Mouse (Mus musculus): Measurements from ENCODE around the gene Papolg. TPM values are rescaled to one million over a fixed set of nuclear protein-coding genes. Genes with fewer than 3 reads are reported as not detected.
A peak's percentile ranks its signal among the peaks of the same experiment; 100 is the strongest.

Gene Papolg
- polyA plus RNA-seq, 1 experiment from 2014 or later = 7.0 TPM

- H3K4me3 ChIP-seq = no peak overlapping the region
- ATAC-seq = peak; percentile 46; the same call in 1 of the 2 replicates
- no peak overlapping the region for H3K27ac ChIP-seq
- 31% methylated on average over 22 of the region's 22 CpGs for WGBS (ENCODE audit: insufficient replicate concordance)
- no peaks in the 10 kb centered on the region for H3K4me1 ChIP-seq
- no peaks in the 10 kb centered on the region for H3K36me3 ChIP-seq
- no peak overlapping the region for H3K9ac ChIP-seq
- H3K4me2 ChIP-seq = peak overlapping the region; percentile 33
- no peaks in the 10 kb centered on the region for H3K27me3 ChIP-seq (replicated peaks)
- no peaks in the 10 kb centered on the region for H3K9me3 ChIP-seq (replicated peaks)
Measured at GRCm38 (mm10) chr11:23846016-23846815, 48.8 kb downstream of the Papolg start.

- Histone ChIP-seq H3K4me3 (no peak overlapping the region), H3K4me2 (no peak overlapping the region), H3K9ac (no peak overlapping the region), H3K36me3 (no peaks in the 10 kb centered on the region), H3K27ac (no peak overlapping the region), H3K9me3 (replicated peaks) (no peaks in the 10 kb centered on the region), H3K4me1 (no peaks in the 10 kb centered on the region), H3K27me3 (replicated peaks) (no peaks in the 10 kb centered on the region)
- WGBS (ENCODE audit: insufficient replicate concordance) = 47% methylated on average over 3 of the region's 3 CpGs
- ATAC-seq = no peak
Measured at GRCm38 (mm10) chr11:23823244-23823643, 71.8 kb downstream of the Papolg start.

GRCm38 (mm10) chr11:23821652-23822051, 73.4 kb downstream of the Papolg start:
- H3K4me1 ChIP-seq = no peaks in the 10 kb centered on the region
- no peaks in the 10 kb centered on the region for H3K9me3 ChIP-seq (replicated peaks)
- no peaks in the 10 kb centered on the region for H3K27me3 ChIP-seq (replicated peaks)
- H3K36me3 ChIP-seq = no peaks in the 10 kb centered on the region
- ATAC-seq = no peak
- H3K4me3 ChIP-seq = no peak overlapping the region
- no peak overlapping the region for H3K4me2 ChIP-seq
- WGBS (ENCODE audit: insufficient replicate concordance) = 63% methylated on average over 2 of the region's 2 CpGs
- H3K9ac ChIP-seq = no peak overlapping the region
- H3K27ac ChIP-seq = no peak overlapping the region

- no peaks in the 10 kb centered on the region for H3K36me3 ChIP-seq
- H3K9ac ChIP-seq = no peak overlapping the region
- H3K27me3 ChIP-seq (replicated peaks) = no peaks in the 10 kb centered on the region
- no peak overlapping the region for H3K4me2 ChIP-seq
- no peaks in the 10 kb centered on the region for H3K4me1 ChIP-seq
- H3K9me3 ChIP-seq (replicated peaks) = no peaks in the 10 kb centered on the region
- H3K4me3 ChIP-seq = no peak overlapping the region
- no peak for ATAC-seq
- 32% methylated on average over 2 of the region's 2 CpGs for WGBS (ENCODE audit: insufficient replicate concordance)
- no peak overlapping the region for H3K27ac ChIP-seq
Measured at GRCm38 (mm10) chr11:23820977-23821376, 74.1 kb downstream of the Papolg start.

- no peak overlapping the region for H3K9ac ChIP-seq
- 20% methylated on average over 1 of the region's 1 CpGs for WGBS (ENCODE audit: insufficient replicate concordance)
- no peaks in the 10 kb centered on the region for H3K36me3 ChIP-seq
- H3K4me1 ChIP-seq = no peaks in the 10 kb centered on the region
- no peak for ATAC-seq
- H3K4me2 ChIP-seq = no peak overlapping the region
- H3K27ac ChIP-seq = no peak overlapping the region
- no peaks in the 10 kb centered on the region for H3K27me3 ChIP-seq (replicated peaks)
- H3K4me3 ChIP-seq = no peak overlapping the region
- no peaks in the 10 kb centered on the region for H3K9me3 ChIP-seq (replicated peaks)
Measured at GRCm38 (mm10) chr11:23818745-23819144, 76.3 kb downstream of the Papolg start.

Other genes starting within 250 kb of the Papolg start
- gene Pus10, start 229.6 kb downstream of the Papolg start, polyA plus RNA-seq (2016; fragmentation: Nextera tagmentation; extraction: Ambion mirVana) = 21.8 and 22.6 TPM in 2 replicates
- gene Pex13, start 229.3 kb downstream of the Papolg start, polyA plus RNA-seq (2016; fragmentation: Nextera tagmentation; extraction: Ambion mirVana) = 15.0 and 18.0 TPM in 2 replicates
- gene Rel, start 124.3 kb downstream of the Papolg start, polyA plus RNA-seq (2016; fragmentation: Nextera tagmentation; extraction: Ambion mirVana) = 0.36 and 0.63 TPM in 2 replicates
- not detected in 2 replicates for gene A830031A19Rik, start 179.8 kb upstream of the Papolg start, polyA plus RNA-seq (2016; fragmentation: Nextera tagmentation; extraction: Ambion mirVana)
- 53.4 and 53.5 TPM in 2 replicates for gene Bcl11a, start 182.8 kb upstream of the Papolg start, polyA plus RNA-seq (2016; fragmentation: Nextera tagmentation; extraction: Ambion mirVana)